Mouse (Mus musculus): ENCODE measurements around the gene Grk6. TPM values are rescaled to one million over a fixed set of nuclear protein-coding genes. Genes with fewer than 3 reads are reported as not detected.

The Grk6 gene
- polyA plus RNA-seq, 1 experiment from 2014 or later, result 59.6 TPM

GRCm38 (mm10) chr13:55475750-55476149 lies 30.9 kb downstream of the Grk6 start:
- Histone ChIP-seq H3K36me3 (ENCODE audit: control insufficient read depth, insufficient read depth, low read length) (peaks cover 29% of the 10 kb centered on the region), H3K27ac (ENCODE audit: low read depth, low read length) (no peak overlapping the region), H3K9ac (ENCODE audit: low read length) (no peak overlapping the region; the same call in 1 of the 2 replicates), H3K27me3 (ENCODE audit: control insufficient read depth, insufficient read depth, low read length) (no peaks in the 10 kb centered on the region), H3K4me2 (ENCODE audit: low read depth) (no peak overlapping the region), H3K4me1 (ENCODE audit: control insufficient read depth, insufficient read depth, low read length) (peaks cover 37% of the 10 kb centered on the region), H3K9me3 (ENCODE audit: control insufficient read depth, low read length) (no peaks in the 10 kb centered on the region), H3K4me3 (ENCODE audit: low read depth, low read length) (no peak overlapping the region)
- DNase-seq (ENCODE audit: low spot score), result no peak
- no peak for ATAC-seq (ENCODE audit: insufficient read depth, low FRiP score, low TSS enrichment)
- 92% methylated on average over 5 of the region's 5 CpGs for WGBS

GRCm38 (mm10) chr13:55476256-55476655 lies 31.4 kb downstream of the Grk6 start:
- peaks cover 35% of the 10 kb centered on the region for H3K36me3 ChIP-seq (ENCODE audit: control insufficient read depth, insufficient read depth, low read length)
- H3K4me1 ChIP-seq (ENCODE audit: control insufficient read depth, insufficient read depth, low read length), result peaks cover 32% of the 10 kb centered on the region
- H3K4me2 ChIP-seq (ENCODE audit: low read depth), result no peak overlapping the region
- H3K9ac ChIP-seq (ENCODE audit: low read length), result no peak overlapping the region
- H3K27me3 ChIP-seq (ENCODE audit: control insufficient read depth, insufficient read depth, low read length), result no peaks in the 10 kb centered on the region
- no peak overlapping the region for H3K27ac ChIP-seq (ENCODE audit: low read depth, low read length)
- no peaks in the 10 kb centered on the region for H3K9me3 ChIP-seq (ENCODE audit: control insufficient read depth, low read length)
- ATAC-seq (ENCODE audit: insufficient read depth, low FRiP score, low TSS enrichment) (no peak), DNase-seq (ENCODE audit: low spot score) (no peak)
- 91% methylated on average over 8 of the region's 8 CpGs for WGBS
- no peak overlapping the region for H3K4me3 ChIP-seq (ENCODE audit: low read depth, low read length)

DNA sequence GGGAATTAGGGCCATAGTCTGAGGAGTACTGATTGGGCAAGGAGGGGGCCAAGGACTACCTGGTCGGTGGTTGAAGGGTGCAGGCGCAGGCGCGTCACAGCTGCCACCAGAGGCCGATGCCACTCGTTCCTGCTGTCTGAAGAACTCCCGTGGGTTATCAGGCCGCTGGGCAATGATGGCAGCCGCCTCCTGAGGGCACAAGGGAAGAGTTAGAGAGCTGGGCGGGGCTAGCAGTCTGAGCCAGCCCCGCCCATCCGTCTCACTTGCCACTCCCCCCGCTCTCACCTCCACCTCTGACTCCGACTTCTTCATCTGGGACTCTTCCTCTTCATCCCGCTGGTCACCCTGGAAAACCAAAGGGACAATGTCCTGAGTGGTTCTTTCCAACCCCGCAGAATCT lies 32.6 kb downstream of the Grk6 start:
- peaks cover 24% of the 10 kb centered on the region for H3K4me1 ChIP-seq (ENCODE audit: control insufficient read depth, insufficient read depth, low read length)

GRCm38 (mm10) chr13:55478036-55478435 lies 33.2 kb downstream of the Grk6 start:
- Histone ChIP-seq H3K4me3 (ENCODE audit: low read depth, low read length) (no peak overlapping the region), H3K27ac (ENCODE audit: low read depth, low read length) (no peak overlapping the region), H3K9ac (ENCODE audit: low read length) (no peak overlapping the region), H3K36me3 (ENCODE audit: control insufficient read depth, insufficient read depth, low read length) (peaks cover 45% of the 10 kb centered on the region), H3K9me3 (ENCODE audit: control insufficient read depth, low read length) (no peaks in the 10 kb centered on the region), H3K27me3 (ENCODE audit: control insufficient read depth, insufficient read depth, low read length) (no peaks in the 10 kb centered on the region), H3K4me2 (ENCODE audit: low read depth) (no peak overlapping the region), H3K4me1 (ENCODE audit: control insufficient read depth, insufficient read depth, low read length) (peaks cover 23% of the 10 kb centered on the region)
- 56% methylated on average over 5 of the region's 5 CpGs for WGBS
- DNase-seq (ENCODE audit: low spot score), result peak; percentile 49
- ATAC-seq (ENCODE audit: insufficient read depth, low FRiP score, low TSS enrichment), result no peak

More for the DNA sequence above, 32.6 kb downstream of the Grk6 start:
- DNase-seq (ENCODE audit: low spot score), result no peak
- WGBS, result 75% methylated on average over 16 of the region's 16 CpGs
- Histone ChIP-seq H3K9me3 (ENCODE audit: control insufficient read depth, low read length) (no peaks in the 10 kb centered on the region), H3K27ac (ENCODE audit: low read depth, low read length) (no peak overlapping the region), H3K4me3 (ENCODE audit: low read depth, low read length) (no peak overlapping the region), H3K27me3 (ENCODE audit: control insufficient read depth, insufficient read depth, low read length) (no peaks in the 10 kb centered on the region), H3K9ac (ENCODE audit: low read length) (no peak overlapping the region), H3K36me3 (ENCODE audit: control insufficient read depth, insufficient read depth, low read length) (peaks cover 45% of the 10 kb centered on the region), H3K4me2 (ENCODE audit: low read depth) (no peak overlapping the region)
- no peak for ATAC-seq (ENCODE audit: insufficient read depth, low FRiP score, low TSS enrichment)

- no peak for ATAC-seq (ENCODE audit: insufficient read depth, low FRiP score, low TSS enrichment)
- Histone ChIP-seq H3K4me1 (ENCODE audit: control insufficient read depth, insufficient read depth, low read length) (peaks cover 23% of the 10 kb centered on the region), H3K4me2 (ENCODE audit: low read depth) (no peak overlapping the region), H3K27me3 (ENCODE audit: control insufficient read depth, insufficient read depth, low read length) (no peaks in the 10 kb centered on the region), H3K9ac (ENCODE audit: low read length) (no peak overlapping the region), H3K36me3 (ENCODE audit: control insufficient read depth, insufficient read depth, low read length) (peaks cover 45% of the 10 kb centered on the region), H3K4me3 (ENCODE audit: low read depth, low read length) (no peak overlapping the region), H3K9me3 (ENCODE audit: control insufficient read depth, low read length) (no peaks in the 10 kb centered on the region), H3K27ac (ENCODE audit: low read depth, low read length) (no peak overlapping the region)
- DNase-seq (ENCODE audit: low spot score), result no peak
- WGBS, result 85% methylated on average over 7 of the region's 7 CpGs
Measured at GRCm38 (mm10) chr13:55479008-55479407, 34.1 kb downstream of the Grk6 start.

DNA sequence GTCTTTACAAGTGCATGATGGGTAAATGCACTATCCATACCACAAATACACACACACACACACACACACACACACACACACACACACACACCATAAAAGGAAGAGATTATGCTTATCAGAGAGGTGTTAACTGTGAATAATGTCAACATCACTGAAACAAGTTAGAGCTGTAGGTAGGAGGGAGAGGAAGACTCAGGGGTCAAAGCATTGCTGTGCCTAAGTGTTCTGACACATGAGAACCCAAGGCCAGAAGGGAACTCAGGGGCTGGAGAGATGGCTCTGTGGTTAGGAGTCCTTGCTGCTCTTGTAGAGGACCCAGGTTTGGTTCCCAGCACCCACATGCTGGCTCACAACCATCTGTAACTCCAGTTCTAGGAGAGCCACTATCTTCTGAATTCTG lies 35.1 kb downstream of the Grk6 start:
- H3K9me3 ChIP-seq (ENCODE audit: control insufficient read depth, low read length), result no peaks in the 10 kb centered on the region
- H3K27me3 ChIP-seq (ENCODE audit: control insufficient read depth, insufficient read depth, low read length), result no peaks in the 10 kb centered on the region
- peaks cover 27% of the 10 kb centered on the region for H3K4me1 ChIP-seq (ENCODE audit: control insufficient read depth, insufficient read depth, low read length)
- H3K4me2 ChIP-seq (ENCODE audit: low read depth), result no peak overlapping the region
- no peak for ATAC-seq (ENCODE audit: insufficient read depth, low FRiP score, low TSS enrichment)
- no peak overlapping the region for H3K4me3 ChIP-seq (ENCODE audit: low read depth, low read length)
- H3K9ac ChIP-seq (ENCODE audit: low read length), result no peak overlapping the region
- peaks cover 42% of the 10 kb centered on the region for H3K36me3 ChIP-seq (ENCODE audit: control insufficient read depth, insufficient read depth, low read length)
- H3K27ac ChIP-seq (ENCODE audit: low read depth, low read length), result no peak overlapping the region
- no peak for DNase-seq (ENCODE audit: low spot score)

- H3K4me2 ChIP-seq (ENCODE audit: low read depth), result no peak overlapping the region
- peaks cover 40% of the 10 kb centered on the region for H3K4me1 ChIP-seq (ENCODE audit: control insufficient read depth, insufficient read depth, low read length)
- H3K27ac ChIP-seq (ENCODE audit: low read depth, low read length), result no peak overlapping the region
- DNase-seq (ENCODE audit: low spot score), result no peak
- no peak overlapping the region for H3K4me3 ChIP-seq (ENCODE audit: low read depth, low read length)
- no peaks in the 10 kb centered on the region for H3K9me3 ChIP-seq (ENCODE audit: control insufficient read depth, low read length)
- 85% methylated on average over 7 of the region's 7 CpGs for WGBS
- no peaks in the 10 kb centered on the region for H3K27me3 ChIP-seq (ENCODE audit: control insufficient read depth, insufficient read depth, low read length)
- H3K9ac ChIP-seq (ENCODE audit: low read length), result no peak overlapping the region
- peaks cover 25% of the 10 kb centered on the region for H3K36me3 ChIP-seq (ENCODE audit: control insufficient read depth, insufficient read depth, low read length)
- ATAC-seq (ENCODE audit: insufficient read depth, low FRiP score, low TSS enrichment), result no peak
Measured at GRCm38 (mm10) chr13:55482542-55482941, 37.7 kb downstream of the Grk6 start.

DNA sequence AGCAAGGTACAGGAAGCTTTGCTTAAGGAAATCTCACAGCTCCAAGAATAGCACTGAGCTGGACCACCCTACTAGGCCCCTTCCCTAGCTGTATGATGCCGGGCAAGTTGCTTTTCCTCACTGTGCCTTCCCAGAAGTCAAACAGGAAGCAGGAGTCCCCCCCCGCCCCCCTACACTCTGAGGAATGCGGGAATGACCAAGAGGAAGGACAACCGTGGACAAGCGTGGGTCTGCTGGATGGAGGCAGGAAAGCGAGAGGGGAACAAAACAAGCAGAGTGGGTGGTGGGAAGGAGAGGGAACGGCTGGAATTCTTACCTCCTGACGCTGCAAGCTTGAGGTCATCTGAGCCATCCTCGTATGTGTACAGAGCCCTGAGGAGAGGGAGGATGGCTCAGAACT lies 38.2 kb downstream of the Grk6 start:
- ATAC-seq (ENCODE audit: insufficient read depth, low FRiP score, low TSS enrichment) (no peak), DNase-seq (ENCODE audit: low spot score) (no peak)
- Histone ChIP-seq H3K9ac (ENCODE audit: low read length) (no peak overlapping the region), H3K27me3 (ENCODE audit: control insufficient read depth, insufficient read depth, low read length) (no peaks in the 10 kb centered on the region), H3K36me3 (ENCODE audit: control insufficient read depth, insufficient read depth, low read length) (peaks cover 25% of the 10 kb centered on the region), H3K4me1 (ENCODE audit: control insufficient read depth, insufficient read depth, low read length) (peaks cover 42% of the 10 kb centered on the region), H3K9me3 (ENCODE audit: control insufficient read depth, low read length) (no peaks in the 10 kb centered on the region), H3K4me2 (ENCODE audit: low read depth) (peak overlapping the region; percentile 88), H3K27ac (ENCODE audit: low read depth, low read length) (no peak overlapping the region), H3K4me3 (ENCODE audit: low read depth, low read length) (no peak overlapping the region)
- 45% methylated on average over 9 of the region's 9 CpGs for WGBS

DNA sequence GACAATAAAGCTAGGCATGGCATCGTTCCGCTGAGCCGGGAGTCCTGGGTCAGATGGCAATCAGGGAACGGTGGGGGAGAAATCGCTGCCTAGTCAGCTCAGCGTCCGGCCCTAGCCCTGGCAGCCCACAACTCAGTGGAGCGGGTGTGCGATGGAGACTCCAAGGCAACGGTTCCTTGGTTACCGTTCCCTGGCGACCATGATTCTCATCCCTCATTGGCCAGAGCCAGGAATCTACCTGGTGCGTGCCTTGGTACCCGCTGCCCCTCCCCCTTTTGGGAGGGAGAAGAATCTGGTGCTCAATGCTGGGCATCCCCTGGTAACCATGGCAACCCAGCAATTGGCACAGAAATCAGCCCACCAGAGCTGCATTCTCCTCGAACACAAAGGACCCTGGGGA lies 38.7 kb downstream of the Grk6 start:
- whole genome bisulfite sequencing, result 35% methylated on average over 15 of the region's 15 CpGs
- peak overlapping the region; percentile 4; the same call in 1 of the 2 replicates for H3K4me3 ChIP-seq (ENCODE audit: low read depth, low read length)
- no peak overlapping the region for H3K27ac ChIP-seq (ENCODE audit: low read depth, low read length)
- H3K9me3 ChIP-seq (ENCODE audit: control insufficient read depth, low read length), result no peaks in the 10 kb centered on the region
- peaks cover 22% of the 10 kb centered on the region for H3K36me3 ChIP-seq (ENCODE audit: control insufficient read depth, insufficient read depth, low read length)
- peaks cover 45% of the 10 kb centered on the region for H3K4me1 ChIP-seq (ENCODE audit: control insufficient read depth, insufficient read depth, low read length)
- peak; percentile 72 for ATAC-seq (ENCODE audit: insufficient read depth, low FRiP score, low TSS enrichment)
- peak; percentile 85 for DNase-seq (ENCODE audit: low spot score)
- no peaks in the 10 kb centered on the region for H3K27me3 ChIP-seq (ENCODE audit: control insufficient read depth, insufficient read depth, low read length)
- H3K9ac ChIP-seq (ENCODE audit: low read length), result peak overlapping the region; percentile 9; the same call in 1 of the 2 replicates
- peak overlapping the region; percentile 88 for H3K4me2 ChIP-seq (ENCODE audit: low read depth)
